37 mouse cellular contexts compared by ENCODE assay signal in the genomic region with DNA sequence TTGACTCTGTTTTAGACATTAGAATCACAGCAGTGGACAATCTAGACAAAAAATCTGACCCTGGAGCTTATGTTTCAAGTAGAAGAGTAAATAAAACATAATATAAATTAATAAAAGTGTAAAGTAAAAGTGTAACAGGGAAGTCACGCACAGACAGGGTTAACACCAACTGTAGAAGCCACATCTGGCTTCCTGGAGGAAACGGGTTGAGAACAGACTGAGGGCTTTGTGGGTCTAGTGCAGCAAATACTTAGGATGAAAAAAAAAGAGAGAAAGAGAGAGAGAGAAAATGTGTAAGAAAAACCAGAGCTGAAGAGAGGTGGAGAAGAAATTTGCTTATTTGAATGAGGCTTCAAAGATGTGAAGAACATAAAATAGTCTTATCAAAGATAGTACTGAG. TPM values are rescaled to one million over a fixed set of nuclear protein-coding genes. Genes with fewer than 3 reads are reported as not detected.
DNase-seq lines count a peak whose midpoint lies in the region; ATAC-seq and TF ChIP-seq lines count a peak whose summit lies in the region.
"Had no signal": no experiment of that assay in that cellular context is flagged by ENCODE, and none has a peak within 500 bp of the region (broad histone marks: within the 10 kb centered on the region; RNA-seq: fewer than 3 reads in every experiment).

No protein-coding gene starts in this region.

- ATAC-seq in common myeloid progenitor, adult 5-6 weeks (replicated peaks; ENCODE audit: low read depth, poor library complexity, severe bottlenecking), result peak; percentile 80
- peak; percentile 77 for ATAC-seq in megakaryocyte progenitor cell, adult 5-6 weeks (replicated peaks; ENCODE audit: poor library complexity)
- ATAC-seq: forebrain, embryonic 15.5 days; hindbrain, postnatal 0 days; intestine, embryonic 16.5 days; midbrain, embryonic 13.5 days had no signal

- DNase-seq in thymus, adult 2 months, result no peak
- DNase-seq in thymus, postnatal 4 days, result no peak
- peak; percentile 37 for DNase-seq in thymus, postnatal 25 days
- no peak for DNase-seq in cerebellum, adult 8-10 months
- DNase-seq in cerebellum, postnatal 14 days, result no peak
- DNase-seq in Muller cell, postnatal 12 days (ENCODE audit: inconsistent ontology term), result no peak
- DNase-seq: adrenal gland, postnatal 25 days; cerebellum, adult 18-20 months; heart, postnatal 10 days; kidney, adult 8-10 months; kidney, postnatal 4 days; layer of hippocampus, postnatal 36 days; liver; lung, embryonic 14.5 days; lung, postnatal 14 days; right cerebral cortex, postnatal 4 days had no signal

- H3K4me3 ChIP-seq in thymus, adult 2 months (ENCODE audit: control insufficient read depth, insufficient read depth, low read length), result no peak overlapping the region
- H3K4me3 ChIP-seq: embryonic facial prominence, embryonic 13.5 days; forebrain, embryonic 10.5 days; forebrain, embryonic 15.5 days; heart, embryonic 13.5 days; hindbrain, embryonic 10.5 days; liver, embryonic 15.5 days; midbrain, embryonic 13.5 days had no signal

- no peak for TF ChIP-seq CTCF in thymus, adult 2 months (IDR thresholded peaks at IDR 0.05; ENCODE audit: borderline replicate concordance, control insufficient read depth, extremely low read depth, insufficient read depth, low read length, poor library complexity)

- no peak for TF ChIP-seq POLR2A in thymus, adult 2 months (IDR thresholded peaks at IDR 0.05; ENCODE audit: control insufficient read depth, extremely low read depth, insufficient read depth, low read length, poor library complexity)

- peaks cover 14% of the 10 kb centered on the region for H3K36me3 ChIP-seq in thymus, adult 2 months (ENCODE audit: control insufficient read depth, insufficient read depth, low read length)
- H3K36me3 ChIP-seq: embryonic facial prominence, embryonic 13.5 days; forebrain, embryonic 10.5 days; forebrain, embryonic 15.5 days; heart, embryonic 13.5 days; hindbrain, embryonic 10.5 days; liver, embryonic 15.5 days; midbrain, embryonic 13.5 days had no signal

- no peaks in the 10 kb centered on the region for H3K27me3 ChIP-seq in thymus, adult 2 months (ENCODE audit: control insufficient read depth, insufficient read depth, low read length)
- H3K27me3 ChIP-seq: embryonic facial prominence, embryonic 13.5 days; forebrain, embryonic 15.5 days; heart, embryonic 13.5 days; liver, embryonic 15.5 days; midbrain, embryonic 13.5 days had no signal

- H3K4me1 ChIP-seq in thymus, adult 2 months (replicated peaks; ENCODE audit: control insufficient read depth, insufficient read depth, low read length), result peaks cover 13% of the 10 kb centered on the region
- H3K4me1 ChIP-seq: embryonic facial prominence, embryonic 13.5 days; forebrain, embryonic 10.5 days; forebrain, embryonic 15.5 days; heart, embryonic 13.5 days; hindbrain, embryonic 10.5 days; liver, embryonic 15.5 days; midbrain, embryonic 13.5 days had no signal

- H3K27ac ChIP-seq in thymus, adult 2 months (ENCODE audit: control insufficient read depth, insufficient read depth, low read length), result peak overlapping the region; percentile 79; the same call in 1 of the 2 replicates
- H3K27ac ChIP-seq: embryonic facial prominence, embryonic 13.5 days; forebrain, embryonic 10.5 days; forebrain, embryonic 15.5 days; heart, embryonic 13.5 days; hindbrain, embryonic 10.5 days; hindbrain, postnatal 0 days; kidney, postnatal 0 days; liver, embryonic 15.5 days; midbrain, embryonic 13.5 days had no signal

- 7% methylated on average over 2 of the region's 2 CpGs for WGBS in thymus, adult 2 months

RNA-seq across cellular contexts. Expression of gene Tespa1, which starts 14.9 kb away (rescaled TPM):
- polyA plus RNA-seq in thymus, adult 2 months (2012; rRNA removed), result 68.1 and 72.4 TPM in 2 replicates
- 85.8 and 126 TPM in 2 replicates for total RNA-seq in common myeloid progenitor, adult 5-6 weeks (2017)
- 30.7 and 51.7 TPM in 2 replicates for total RNA-seq in megakaryocyte progenitor cell, adult 5-6 weeks (2015)
- total RNA-seq in megakaryocyte progenitor cell, adult 5-6 weeks (2017), result 35.8 and 50.3 TPM in 2 replicates
- total RNA-seq: hindbrain, postnatal 0 days had no signal
- polyA plus RNA-seq: forebrain, embryonic 15.5 days; hindbrain, embryonic 10.5 days; hindbrain, postnatal 0 days; midbrain, embryonic 13.5 days; neural tube, embryonic 14.5 days; testis, adult 2 months had no signal

RNA-seq across cellular contexts. Expression of gene Vmn2r84, which starts 56.6 kb away (rescaled TPM):
- polyA plus RNA-seq in thymus, adult 2 months (2012; rRNA removed), result 0.01 TPM in 1 of 2 replicates, not detected in the other
- under 0.01 TPM in 1 of 2 replicates, not detected in the other for total RNA-seq in common myeloid progenitor, adult 5-6 weeks (2017)
- not detected in 2 replicates for total RNA-seq in megakaryocyte progenitor cell, adult 5-6 weeks (2015)
- total RNA-seq in megakaryocyte progenitor cell, adult 5-6 weeks (2017), result not detected in 2 replicates
- total RNA-seq: adrenal gland, adult 18-20 months; adrenal gland, postnatal 25 days; gastrocnemius, adult 8-10 months; gastrocnemius, postnatal 4 days; heart, adult 8-10 months; heart, postnatal 10 days had no signal
- polyA plus RNA-seq: embryonic facial prominence, embryonic 13.5 days; forebrain, embryonic 10.5 days; forebrain, embryonic 15.5 days; G1E; heart, embryonic 13.5 days; hindbrain, embryonic 10.5 days; intestine, embryonic 16.5 days; kidney, postnatal 0 days; limb, embryonic 11.5 days; liver, embryonic 15.5 days; lung, embryonic 14.5 days; midbrain, embryonic 13.5 days; stomach, embryonic 14.5 days; testis, adult 2 months had no signal

RNA-seq across cellular contexts. Expression of gene Neurod4, which starts 57.5 kb away (rescaled TPM):
- 0.05 TPM in 1 of 2 replicates, not detected in the other for polyA plus RNA-seq in thymus, adult 2 months (2012; rRNA removed)
- total RNA-seq in common myeloid progenitor, adult 5-6 weeks (2017), result not detected in 2 replicates
- total RNA-seq in megakaryocyte progenitor cell, adult 5-6 weeks (2015), result not detected in 2 replicates
- total RNA-seq in megakaryocyte progenitor cell, adult 5-6 weeks (2017), result not detected in 2 replicates
- total RNA-seq: gastrocnemius, adult 8-10 months; gastrocnemius, postnatal 4 days; heart, adult 8-10 months; heart, postnatal 10 days had no signal
- polyA plus RNA-seq: G1E; heart, embryonic 13.5 days; intestine, embryonic 16.5 days; kidney, postnatal 0 days; limb, embryonic 11.5 days; liver, embryonic 15.5 days; lung, embryonic 14.5 days; stomach, embryonic 14.5 days; testis, adult 2 months had no signal
